Mouse (Mus musculus): Measurements from ENCODE around the gene Erp27.

Gene Erp27

DNA sequence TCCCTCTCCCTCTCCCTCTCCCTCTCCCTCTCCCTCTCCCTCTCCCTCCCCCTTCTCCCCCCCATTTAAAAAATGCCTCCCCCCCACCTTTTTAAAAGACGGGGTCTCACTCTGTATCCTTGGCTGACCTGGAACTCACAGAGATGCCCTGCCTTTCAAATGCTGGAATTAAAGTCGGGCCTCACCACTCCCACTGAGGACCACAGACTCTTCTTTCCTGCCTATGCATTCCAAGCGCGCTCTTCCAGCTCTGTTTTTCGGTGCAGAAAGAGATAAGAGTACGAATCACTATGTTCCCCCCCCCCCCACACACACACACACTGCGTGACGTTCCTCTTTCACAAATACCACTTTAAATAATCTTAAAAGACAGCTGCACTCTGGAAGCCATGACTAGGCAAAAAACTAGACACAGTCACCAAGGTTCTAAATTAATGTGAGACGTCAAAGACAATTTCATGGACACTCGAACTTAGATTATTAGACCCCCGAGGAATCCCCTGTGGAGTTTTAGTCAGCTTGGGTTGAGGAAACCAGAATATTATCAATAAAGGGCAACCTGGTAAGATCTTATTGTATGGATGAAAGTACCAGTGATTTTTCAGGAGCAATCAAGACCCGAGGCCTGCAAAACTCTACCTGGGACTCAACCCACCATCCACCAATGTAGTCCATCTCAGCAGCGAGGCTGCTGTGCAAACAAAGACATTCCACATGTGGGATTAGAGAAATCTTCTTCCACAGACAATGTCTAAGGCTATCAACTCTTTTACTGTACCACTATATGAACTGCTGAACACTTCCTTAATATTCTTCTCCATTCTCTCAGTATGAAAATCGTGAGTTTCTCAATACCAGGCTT, 17.6 kb upstream of the Erp27 start:
- DNase-seq (ENCODE audit: low read depth): no peak

DNA sequence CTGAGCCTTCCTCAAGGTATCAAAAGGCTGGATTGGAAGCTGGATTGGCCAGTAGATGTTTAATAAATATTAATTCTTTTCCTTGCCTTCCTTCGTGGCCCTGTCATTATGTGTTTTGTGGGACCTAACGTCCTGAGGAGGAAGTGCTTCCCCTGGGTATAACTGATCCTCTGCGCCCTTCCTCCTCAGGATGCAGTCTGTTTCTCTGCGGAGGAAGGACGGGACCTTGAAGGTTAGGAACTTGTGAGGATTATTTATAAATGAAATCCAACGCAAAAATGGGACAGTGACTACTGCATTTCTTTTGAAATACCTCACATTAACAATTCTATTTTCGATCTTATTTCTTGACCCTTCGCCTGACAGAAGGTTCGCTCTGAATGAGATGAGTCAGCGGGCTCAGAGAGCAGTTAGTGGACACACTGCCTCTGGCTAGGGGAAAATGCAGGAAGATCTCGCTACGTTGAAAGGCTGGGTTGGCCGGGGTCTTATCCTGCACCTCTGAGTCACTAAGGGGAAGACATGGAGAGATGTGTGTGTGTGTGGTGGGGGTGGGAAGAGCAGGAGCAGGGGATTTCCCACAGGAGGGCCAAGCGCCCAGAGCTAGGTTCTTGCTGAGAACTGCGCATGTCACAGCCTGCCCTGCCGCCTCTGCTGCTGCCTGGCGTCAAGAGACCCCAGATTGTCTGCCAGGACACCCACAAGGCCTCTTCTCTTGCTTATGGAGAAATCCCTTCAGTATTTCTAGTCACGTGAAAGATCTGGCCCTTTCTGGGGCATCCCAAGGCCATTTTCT, 16.5 kb upstream of the Erp27 start:
- no peak for DNase-seq (ENCODE audit: low read depth)

DNA sequence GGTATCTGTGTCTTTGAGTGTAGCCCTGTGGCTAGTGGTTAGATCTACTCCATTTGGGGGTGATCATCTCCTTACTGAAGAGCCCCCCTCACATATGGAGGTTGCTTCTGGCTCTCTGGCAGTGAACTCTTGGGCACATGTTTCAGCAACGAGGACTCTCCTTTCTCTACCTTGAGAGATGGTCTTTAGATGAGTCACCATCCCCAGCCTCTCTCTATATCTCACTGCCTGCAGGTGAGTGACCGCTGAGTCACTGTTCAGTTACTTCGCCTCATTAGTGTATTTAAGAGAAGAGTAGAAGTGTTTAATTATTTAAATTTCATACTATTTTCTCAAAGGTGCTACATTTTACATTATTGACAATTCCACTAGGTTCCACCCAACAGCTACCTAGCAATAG, 15.1 kb upstream of the Erp27 start:
- no peak for DNase-seq (ENCODE audit: low read depth)

DNA sequence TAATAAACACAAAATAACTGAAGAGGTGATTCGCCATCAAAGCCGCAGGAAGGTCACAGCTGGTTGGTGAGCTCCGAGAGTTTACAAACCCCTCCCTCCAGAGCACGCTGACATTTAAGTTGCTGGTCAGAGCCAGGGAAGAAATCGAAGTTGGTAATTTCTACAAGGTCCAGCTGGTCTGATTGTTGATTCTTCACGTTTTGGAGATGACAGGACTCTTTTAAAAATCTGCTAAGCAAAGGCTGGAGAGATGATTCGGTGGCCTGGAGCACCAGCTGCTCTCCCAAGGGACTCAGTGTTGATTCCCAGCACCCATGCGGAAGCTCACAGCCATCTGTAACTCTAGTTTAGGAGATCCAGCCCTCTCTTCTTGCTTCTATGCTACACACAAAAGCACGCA, 14.4 kb upstream of the Erp27 start:
- DNase-seq (ENCODE audit: low read depth): no peak

DNA sequence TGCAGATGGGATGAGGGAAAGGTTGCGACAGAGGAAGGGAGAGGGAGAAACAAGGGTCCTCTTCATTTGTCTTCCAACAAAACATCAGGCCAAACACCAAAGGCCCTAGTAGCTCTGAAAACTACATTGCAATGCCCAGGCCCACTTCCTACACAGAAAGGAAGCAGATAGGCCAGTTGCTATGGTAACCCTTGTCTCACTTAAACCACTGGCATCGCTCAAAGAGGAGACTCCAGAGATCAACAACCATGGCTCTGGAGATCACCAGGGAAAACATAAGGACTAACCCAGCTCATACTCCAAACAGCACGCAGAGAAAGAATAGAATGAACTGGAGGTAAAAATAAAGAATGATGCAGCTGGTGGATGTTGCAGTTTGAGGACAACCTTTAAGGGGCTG, 13.3 kb upstream of the Erp27 start:
- no peak for DNase-seq (ENCODE audit: low read depth)

DNA sequence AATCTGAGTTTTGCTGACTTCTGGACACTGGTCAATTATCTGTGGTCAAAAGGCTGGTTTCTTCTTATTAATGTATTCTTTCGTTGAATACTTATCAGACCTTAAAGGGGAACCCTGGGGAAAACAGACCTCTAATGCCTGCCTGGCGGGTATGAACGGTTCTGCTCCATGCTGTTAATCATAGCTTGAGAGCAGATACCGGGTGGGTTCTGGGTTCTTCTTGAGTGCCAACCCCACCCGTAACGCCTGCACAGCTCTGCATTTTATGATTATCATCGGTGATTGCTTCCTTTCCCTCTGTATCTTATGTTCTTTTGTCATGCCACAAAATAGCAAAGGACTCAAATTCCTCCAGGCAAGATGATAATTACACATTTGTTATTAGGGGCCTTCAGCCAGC, 12.1 kb upstream of the Erp27 start:
- DNase-seq (ENCODE audit: low read depth): no peak

DNA sequence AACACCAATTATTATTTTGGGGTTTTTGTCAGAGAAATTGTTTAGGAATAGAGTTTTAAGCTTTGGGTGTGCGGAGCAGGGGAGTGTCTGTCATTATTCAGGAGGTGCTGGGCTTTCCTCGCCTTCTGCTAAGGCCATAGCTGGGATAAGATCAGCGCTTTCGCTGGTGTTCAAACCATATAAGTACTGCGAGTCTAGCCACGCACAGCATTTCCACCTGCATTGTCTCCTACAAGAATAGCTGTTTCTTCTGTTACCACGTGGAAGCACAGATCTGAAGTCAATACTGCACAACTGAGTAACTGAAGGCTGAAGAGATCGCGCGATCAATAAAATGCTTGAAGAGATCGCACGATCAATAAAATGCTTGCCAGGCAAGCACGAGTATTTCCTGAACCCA, 9.3 kb upstream of the Erp27 start:
- no peak for DNase-seq (ENCODE audit: low read depth)

DNA sequence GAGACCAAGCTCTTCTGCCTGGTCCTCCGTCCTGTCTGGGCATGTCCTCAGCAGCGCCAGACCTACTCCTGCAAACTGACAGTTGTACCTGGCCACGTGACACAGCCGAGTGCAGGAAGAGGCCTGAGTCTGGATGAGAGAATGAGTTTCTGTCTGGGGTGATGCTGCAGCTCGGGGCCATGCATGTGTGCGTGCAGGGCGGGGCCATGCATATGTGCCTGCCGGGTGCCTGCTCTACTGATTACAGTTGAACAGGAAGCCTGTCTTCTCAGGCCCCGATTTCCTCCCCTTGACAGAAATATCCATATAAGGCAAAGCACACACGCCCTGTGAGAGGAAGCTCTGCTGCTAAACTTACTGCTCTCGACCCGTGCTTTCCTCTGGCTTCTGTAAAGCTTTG, 8.7 kb upstream of the Erp27 start:
- no peak for DNase-seq (ENCODE audit: low read depth)

DNA sequence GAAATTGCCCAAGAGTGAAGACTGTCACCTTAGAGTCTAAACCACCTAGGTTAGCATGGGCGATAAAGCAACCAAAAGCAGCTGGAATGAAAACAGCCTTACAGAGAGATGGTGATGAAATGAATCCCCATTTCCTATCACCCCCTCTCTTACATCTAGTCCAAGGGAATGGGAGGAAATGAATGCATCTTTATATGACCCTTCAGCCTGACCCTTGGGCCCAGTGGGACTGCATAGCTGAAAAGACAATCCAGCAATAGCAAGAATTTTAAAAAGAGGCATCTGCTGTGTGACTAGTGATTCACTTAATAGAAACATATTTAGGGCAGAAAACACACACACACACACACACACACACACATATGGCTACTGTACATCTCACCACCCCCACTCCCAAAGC, 5.6 kb upstream of the Erp27 start:
- DNase-seq (ENCODE audit: low read depth): no peak

DNA sequence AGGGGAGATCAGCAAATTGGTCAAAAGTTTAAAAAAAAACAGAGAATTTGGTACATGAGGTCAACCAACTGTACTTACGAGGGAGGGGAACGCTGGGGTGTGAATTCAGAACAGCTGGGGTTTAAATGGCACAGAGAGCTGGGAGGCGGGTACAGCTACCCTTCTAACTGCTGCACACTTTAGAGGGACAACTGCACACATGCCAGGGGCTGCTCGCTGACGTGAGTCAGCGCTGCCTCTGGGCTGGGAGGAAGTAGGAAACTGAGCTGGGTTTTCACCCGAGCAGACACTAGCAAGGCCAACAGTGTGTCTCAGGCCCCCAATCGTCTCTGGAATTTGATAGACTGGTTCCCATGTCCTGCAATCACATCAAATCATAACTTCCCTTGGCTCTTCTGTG, 3.1 kb upstream of the Erp27 start:
- DNase-seq (ENCODE audit: low read depth): no peak

DNA sequence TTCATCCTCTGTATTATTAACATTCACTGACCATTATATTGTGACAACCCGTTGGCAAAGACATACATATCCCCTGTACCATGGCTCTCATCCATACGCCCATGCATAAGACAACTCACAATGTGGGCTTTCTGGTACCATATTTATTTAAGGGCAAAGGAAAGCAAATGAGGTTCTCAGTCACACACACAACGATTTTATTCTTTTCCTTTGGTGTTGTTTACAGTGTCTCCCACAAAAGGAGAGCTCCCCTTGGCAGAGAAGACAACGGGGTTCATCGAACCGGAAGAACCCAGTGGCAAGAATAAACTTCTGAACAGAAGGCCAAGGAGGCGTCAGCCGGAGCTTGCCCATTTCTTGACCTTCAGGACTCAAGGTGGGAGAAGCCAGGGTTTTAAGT, 1.6 kb upstream of the Erp27 start, which contains the start of gene Pde6h:
TSS of gene Pde6h (plus strand) at position 301 of the 400 bp plus-strand sequence.
- no peak for DNase-seq (ENCODE audit: low read depth)

DNA sequence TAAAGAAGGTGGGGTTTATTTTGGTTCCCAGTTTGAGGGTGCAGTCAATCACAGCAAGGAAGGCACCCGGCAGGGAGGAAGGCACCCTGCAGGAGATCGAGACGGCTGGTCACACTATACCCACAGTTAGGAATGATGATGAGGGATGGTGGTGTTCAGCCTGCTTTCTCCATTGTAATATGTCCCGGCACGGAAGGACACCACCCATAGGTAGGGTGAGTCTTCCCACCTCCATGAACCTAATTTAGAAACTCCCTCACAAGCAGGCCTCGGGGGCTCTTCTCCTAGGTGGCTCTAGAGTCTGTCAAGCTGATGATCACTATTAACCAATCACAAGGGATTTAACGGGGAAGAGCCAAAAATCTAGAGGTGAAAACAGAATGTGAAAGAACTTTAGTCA, 891 bp upstream of the Erp27 start:
- no peak for DNase-seq (ENCODE audit: low read depth)

DNA sequence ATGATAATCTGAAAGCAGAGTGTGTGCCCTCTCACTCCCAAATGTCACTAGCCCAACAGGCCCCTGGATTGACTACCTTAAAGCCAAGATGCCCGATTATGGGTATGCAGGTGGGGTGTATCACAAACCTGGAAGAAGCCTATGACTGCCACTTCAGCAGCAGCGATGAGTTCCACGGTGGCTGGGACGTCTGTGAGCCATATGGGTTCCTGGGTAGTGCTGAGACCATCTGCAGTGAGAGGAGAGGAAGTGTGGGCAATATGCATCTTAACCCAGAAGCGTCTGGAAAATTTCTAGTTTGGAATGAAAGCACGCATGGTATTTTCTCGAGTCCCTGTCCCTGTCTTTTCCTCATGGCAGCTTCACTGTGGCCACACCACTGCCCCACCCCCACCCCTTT, 379 bp downstream of the Erp27 start:
- no peak for DNase-seq (ENCODE audit: low read depth)

DNA sequence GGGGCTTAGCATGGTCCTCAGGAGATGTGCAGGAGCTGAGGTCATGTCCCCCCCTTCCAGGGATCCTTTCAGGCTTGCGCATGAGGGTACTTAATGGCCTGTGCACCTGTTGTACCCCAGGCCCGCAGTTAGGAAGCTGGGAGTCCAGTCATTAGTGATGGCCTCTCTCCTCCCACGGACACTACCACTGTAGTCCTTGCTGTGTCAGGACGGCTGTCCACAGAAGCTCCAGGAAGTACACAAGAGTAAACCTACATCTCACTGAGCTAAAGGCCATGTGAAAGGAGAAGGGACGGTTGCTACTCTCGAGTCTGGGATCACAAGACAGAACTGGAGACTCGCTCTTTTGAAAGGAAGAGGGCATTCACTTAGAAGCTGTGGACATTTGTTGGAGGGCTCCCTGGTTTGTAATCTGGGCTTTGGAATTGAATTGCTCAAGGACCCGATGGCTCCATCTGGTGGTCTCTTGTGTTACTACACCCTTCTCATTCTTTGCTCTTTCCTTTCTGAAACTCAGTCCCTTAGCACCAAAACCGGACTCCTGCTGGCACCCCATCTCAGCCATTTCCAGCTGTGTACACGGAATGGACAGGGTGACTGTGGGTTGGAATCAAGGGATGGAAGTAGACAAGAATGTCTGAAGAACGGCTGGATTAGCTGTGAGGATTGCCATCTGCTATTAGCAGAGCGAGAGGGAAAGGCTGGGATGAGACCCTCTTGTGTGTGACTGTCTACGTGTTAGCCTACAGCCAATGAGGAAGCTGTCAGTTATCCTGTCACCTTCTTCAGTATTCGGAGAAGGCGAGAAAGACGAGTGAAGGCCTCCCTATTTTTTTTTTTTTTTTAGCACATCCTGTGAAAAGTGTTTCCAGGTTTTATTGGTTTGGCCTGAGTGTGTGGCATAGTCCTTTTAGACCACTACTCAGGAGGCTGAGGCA, 1.4 kb downstream of the Erp27 start:
- DNase-seq (ENCODE audit: low read depth): peak; percentile 59

DNA sequence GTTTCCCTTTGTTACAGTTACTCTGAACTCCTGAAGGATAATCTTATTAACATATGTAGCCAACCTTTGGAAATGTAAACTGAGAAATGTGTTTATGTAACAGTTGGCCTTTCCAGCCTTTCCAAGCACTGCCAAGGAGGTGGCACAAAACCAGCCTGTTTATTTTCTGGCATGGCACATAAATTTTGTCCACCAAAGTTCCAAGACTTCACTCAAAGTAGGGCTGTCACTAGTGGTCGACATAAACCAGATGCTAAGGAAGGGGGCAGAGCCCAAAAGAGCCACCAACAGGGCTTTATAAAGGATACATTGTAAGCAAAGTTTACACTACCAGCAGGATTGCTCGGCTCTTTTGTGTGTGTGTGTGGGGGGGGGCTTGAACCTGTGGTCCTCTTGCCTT, 4.1 kb downstream of the Erp27 start:
- DNase-seq (ENCODE audit: low read depth): no peak

DNA sequence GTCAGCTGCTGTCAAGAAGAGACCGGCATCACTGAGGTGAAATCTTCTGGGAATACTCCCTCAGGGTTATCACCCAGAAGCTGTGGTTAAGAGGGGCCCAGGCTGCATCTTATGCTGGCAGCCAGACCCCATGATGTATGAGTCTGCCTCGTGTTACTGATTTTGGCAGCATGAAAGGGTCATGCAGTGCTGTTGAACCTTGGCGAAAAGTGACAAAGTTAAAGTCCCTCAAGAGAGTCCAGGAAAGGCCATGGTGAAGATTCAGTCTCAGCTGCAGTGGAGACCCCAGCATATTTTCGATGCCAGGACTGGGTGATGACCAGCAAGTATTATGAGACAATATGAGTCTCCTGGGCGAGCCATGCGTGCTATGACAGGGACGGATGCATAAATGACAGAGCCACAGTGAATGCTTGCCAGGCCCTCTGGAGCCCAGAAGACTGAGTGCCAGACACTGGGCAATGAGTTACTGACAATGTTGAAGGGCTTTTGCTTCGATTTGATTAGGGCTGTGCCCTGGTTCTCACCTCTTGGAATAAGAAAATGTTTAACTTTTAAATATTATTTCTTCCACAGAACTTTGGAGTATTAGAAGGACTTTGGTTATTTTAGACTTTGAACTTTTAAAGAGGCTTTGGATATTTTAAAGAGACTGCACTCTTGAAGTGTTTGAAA, 6.1 kb downstream of the Erp27 start:
- no peak for DNase-seq (ENCODE audit: low read depth)

DNA sequence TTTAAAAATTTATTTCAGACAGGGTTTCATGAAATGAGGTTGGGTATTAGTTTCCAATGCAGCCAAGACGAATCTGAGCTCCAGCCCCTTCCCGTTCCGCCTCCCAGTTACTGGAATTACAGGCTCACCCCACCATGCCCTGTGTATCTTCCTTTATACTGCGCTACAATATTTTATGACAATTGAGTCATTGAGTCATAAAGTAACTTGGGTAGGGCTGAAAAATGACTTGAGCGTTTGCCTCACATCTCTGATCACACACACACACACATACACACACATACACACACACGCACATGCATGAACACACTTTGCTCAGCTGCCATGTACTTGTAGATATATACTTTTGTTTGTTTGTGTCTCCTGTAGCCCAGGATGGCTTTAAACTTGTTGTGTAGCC, 7.7 kb downstream of the Erp27 start:
- no peak for DNase-seq (ENCODE audit: low read depth)

DNA sequence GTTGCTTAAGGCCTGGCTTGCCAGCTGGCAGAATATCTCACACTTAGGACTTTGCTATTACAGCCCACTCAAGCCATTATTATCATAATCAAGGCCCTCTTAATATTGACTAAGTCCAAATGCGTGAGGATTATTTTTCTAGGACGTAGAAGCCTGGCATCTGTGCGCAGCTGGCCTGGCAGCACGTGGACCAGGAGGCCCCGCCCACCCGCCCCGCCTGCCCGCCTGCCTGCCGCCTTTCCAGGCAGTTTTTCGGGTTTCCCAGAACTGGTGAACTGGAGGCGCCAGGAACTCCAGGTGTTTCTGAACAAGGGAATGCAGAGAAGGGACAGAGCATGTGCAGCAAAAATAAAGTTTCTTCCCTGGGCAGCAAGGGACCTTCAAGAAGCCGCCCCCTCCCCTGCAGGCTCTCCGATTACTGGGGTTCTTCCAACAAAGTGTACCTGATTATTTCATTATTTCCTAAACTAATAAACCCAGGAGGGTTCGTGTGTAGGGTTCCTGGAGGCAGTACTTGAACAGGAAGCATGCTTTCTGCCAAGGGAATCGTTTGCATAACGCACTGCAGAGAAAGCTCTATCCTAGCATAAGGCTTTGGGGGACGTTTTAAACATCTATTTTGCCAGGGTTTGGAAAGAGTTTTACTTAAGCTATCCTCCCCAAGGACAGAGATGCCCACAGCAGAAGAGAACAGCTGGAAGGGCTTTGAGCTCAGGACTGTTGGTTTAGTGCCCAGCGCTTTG, 8.4 kb downstream of the Erp27 start:
- DNase-seq (ENCODE audit: low read depth): no peak

DNA sequence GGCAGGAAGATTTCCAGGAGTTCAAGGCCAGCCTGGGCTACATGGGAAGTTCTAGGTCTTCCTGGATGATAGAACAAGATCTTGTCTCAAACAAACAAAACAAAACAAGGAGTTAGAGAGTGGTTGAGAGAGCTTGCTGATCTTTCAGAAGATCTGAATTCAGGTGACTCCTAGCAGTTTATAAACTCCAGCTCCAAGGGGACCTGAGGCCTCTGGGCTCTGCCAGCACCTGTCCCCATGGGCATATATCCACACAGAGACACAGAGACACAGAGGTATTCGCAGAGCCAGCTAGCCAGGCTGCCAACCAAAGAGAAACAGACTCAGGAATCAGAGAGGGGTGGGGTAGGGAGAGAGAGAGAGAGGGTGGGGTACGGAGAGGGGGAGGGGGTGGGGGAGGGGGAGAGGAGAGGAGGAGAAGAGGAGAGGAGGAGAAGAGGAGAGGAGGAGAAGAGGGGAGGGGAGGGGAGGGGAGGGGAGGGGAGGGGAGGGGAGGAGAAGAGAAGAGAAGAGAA, 9.2 kb downstream of the Erp27 start:
- DNase-seq (ENCODE audit: low read depth): no peak

DNA sequence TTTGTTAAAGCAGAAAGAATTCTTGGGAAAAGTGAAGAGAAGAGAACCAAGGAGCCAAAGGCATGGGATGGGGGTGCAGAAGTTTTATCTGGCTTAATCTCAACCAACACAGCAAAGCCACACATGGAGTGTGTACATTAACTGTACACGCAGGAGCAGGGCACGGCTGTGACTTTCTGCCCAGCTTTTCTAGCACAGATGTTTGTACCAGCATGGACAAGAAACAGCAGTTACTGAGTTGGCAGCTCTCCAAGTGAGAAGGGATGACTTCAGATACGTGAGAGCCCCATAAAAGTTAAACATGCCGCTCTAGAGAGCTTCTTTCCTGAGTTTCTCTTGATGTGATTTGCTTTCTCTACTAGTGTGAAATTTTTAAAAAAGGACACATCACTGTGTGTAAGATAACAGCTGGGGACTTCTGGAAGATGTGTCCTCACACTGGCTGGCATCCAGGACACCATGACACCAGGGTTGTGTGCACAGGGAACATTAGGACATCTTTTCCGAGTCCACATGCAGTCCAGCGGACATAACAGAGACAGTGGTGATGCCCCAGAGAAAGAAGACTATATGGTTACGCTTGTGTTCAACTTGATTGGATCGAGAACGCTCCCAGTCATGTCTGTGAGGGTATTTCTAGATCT, 11.6 kb downstream of the Erp27 start:
- no peak for DNase-seq (ENCODE audit: low read depth)
